Mouse (Mus musculus) stomach, postnatal 0 days (tissue): ENCODE data around the gene Epyc.

Experiments
- CTCF ChIP-seq: IDR thresholded peaks from 2 replicates; pipeline ENCODE4 v1.5.1; 2016; ENCODE audit warnings: antibody characterized with exemption, low read depth, mild to moderate bottlenecking, moderate library complexity
- EP300 ChIP-seq: optimal IDR thresholded peaks from 2 replicates; pipeline ENCODE3; 2016; ENCODE audit warnings: antibody characterized with exemption

GRCm38 (mm10) chr10:97682981-97683380, 39.1 kb downstream of the Epyc start:
- TF ChIP-seq EP300 (no peak), CTCF (no peak)
